Mouse (Mus musculus) urinary bladder, adult 2 months (tissue): ENCODE data around the gene Aox2. TPM values are rescaled to one million over a fixed set of nuclear protein-coding genes. Genes with fewer than 3 reads are reported as not detected.

Source experiments
- DNase-seq: peaks from one replicate; pipeline ENCODE4 v3.0.0; 2022; ENCODE audit warnings: low spot score
- polyA plus RNA-seq: library from polyadenylated mRNA; depleted of rRNA; stranded (reverse); fragments of >200 nt; gene quantifications from 2 replicates; pipeline ENCODE4 v1.2.3, GENCODE M21; 2012

Aox2 gene
- polyA plus RNA-seq, 1 experiment = 0.06 TPM

GRCm38 (mm10) chr1:58288091-58288490 lies 10.0 kb downstream of the Aox2 start:
- no peak for DNase-seq

- DNase-seq = no peak
Observed at GRCm38 (mm10) chr1:58289863-58290469, 11.8 kb downstream of the Aox2 start.

GRCm38 (mm10) chr1:58291394-58292300 lies 13.5 kb downstream of the Aox2 start:
- DNase-seq = no peak

GRCm38 (mm10) chr1:58294730-58295129 lies 16.6 kb downstream of the Aox2 start:
- DNase-seq = no peak

- no peak for DNase-seq
Observed at GRCm38 (mm10) chr1:58296278-58296677, 18.2 kb downstream of the Aox2 start.

GRCm38 (mm10) chr1:58296821-58297220 lies 18.7 kb downstream of the Aox2 start:
- no peak for DNase-seq

GRCm38 (mm10) chr1:58298347-58298746 lies 20.2 kb downstream of the Aox2 start:
- DNase-seq = no peak

- DNase-seq = no peak
Observed at GRCm38 (mm10) chr1:58301073-58301472, 22.9 kb downstream of the Aox2 start.

GRCm38 (mm10) chr1:58302015-58302414 lies 23.9 kb downstream of the Aox2 start:
- no peak for DNase-seq

GRCm38 (mm10) chr1:58303009-58303408 lies 24.9 kb downstream of the Aox2 start:
- DNase-seq = no peak

GRCm38 (mm10) chr1:58303726-58304125 lies 25.6 kb downstream of the Aox2 start:
- DNase-seq = no peak

- no peak for DNase-seq
Observed at GRCm38 (mm10) chr1:58304296-58304695, 26.2 kb downstream of the Aox2 start.

- DNase-seq = no peak
Observed at GRCm38 (mm10) chr1:58307181-58307580, 29.1 kb downstream of the Aox2 start.

GRCm38 (mm10) chr1:58308594-58308993 lies 30.5 kb downstream of the Aox2 start:
- DNase-seq = no peak

- DNase-seq = no peak
Observed at GRCm38 (mm10) chr1:58309853-58310252, 31.7 kb downstream of the Aox2 start.

GRCm38 (mm10) chr1:58311221-58311864 lies 33.2 kb downstream of the Aox2 start:
- DNase-seq = no peak

GRCm38 (mm10) chr1:58313173-58313572 lies 35.0 kb downstream of the Aox2 start:
- DNase-seq = no peak

GRCm38 (mm10) chr1:58315532-58315931 lies 37.4 kb downstream of the Aox2 start:
- DNase-seq = no peak

GRCm38 (mm10) chr1:58333222-58333621 lies 55.1 kb downstream of the Aox2 start:
- no peak for DNase-seq

- no peak for DNase-seq
Observed at GRCm38 (mm10) chr1:58339901-58340300, 61.8 kb downstream of the Aox2 start.

- no peak for DNase-seq
Observed at GRCm38 (mm10) chr1:58341576-58341975, 63.5 kb downstream of the Aox2 start.

GRCm38 (mm10) chr1:58343861-58344260 lies 65.7 kb downstream of the Aox2 start:
- DNase-seq = no peak

GRCm38 (mm10) chr1:58344570-58344969 lies 66.4 kb downstream of the Aox2 start:
- DNase-seq = no peak
